Comparison of ENCODE assay signal across 8 mouse cellular contexts in genomic region chr11:30161173-30161650, GRCm38 (mm10).
DNase-seq lines count a peak whose midpoint lies in the region; ATAC-seq and TF ChIP-seq lines count a peak whose summit lies in the region.

No protein-coding gene starts in this region.

- no peak overlapping the region for H3K9ac ChIP-seq in limb, embryonic 12.5 days (replicated peaks)
- no peak overlapping the region for H3K9ac ChIP-seq in limb, embryonic 14.5 days (ENCODE audit: low read depth, low read length, severe bottlenecking)
- no peak overlapping the region for H3K9ac ChIP-seq in midbrain, postnatal 0 days (replicated peaks; ENCODE audit: low read length, poor library complexity, severe bottlenecking)

- no peaks in the 10 kb centered on the region for H3K9me3 ChIP-seq in limb, embryonic 12.5 days
- no peaks in the 10 kb centered on the region for H3K9me3 ChIP-seq in limb, embryonic 10.5 days (replicated peaks)
- H3K9me3 ChIP-seq in limb, embryonic 14.5 days (ENCODE audit: control insufficient read depth, low read length), result no peaks in the 10 kb centered on the region
- H3K9me3 ChIP-seq in midbrain, postnatal 0 days (ENCODE audit: low read length), result no peaks in the 10 kb centered on the region

- ATAC-seq in limb, embryonic 12.5 days (ENCODE audit: insufficient number of reproducible peaks, insufficient read depth, low FRiP score, low TSS enrichment, low read depth), result 0 out of 2 replicates have a peak, but pooled peaks have one; percentile 43
- peak; percentile 55 for ATAC-seq in limb, embryonic 14.5 days (ENCODE audit: low FRiP score, low read depth)
- ATAC-seq in midbrain, postnatal 0 days (ENCODE audit: low FRiP score), result peak; percentile 69

- no peak for TF ChIP-seq POLR2A in limb, embryonic 14.5 days (IDR thresholded peaks at IDR 0.05; ENCODE audit: borderline replicate concordance, extremely low read depth, insufficient read depth, insufficient read length)

- no peak for DNase-seq in limb, embryonic 10.5 days (ENCODE audit: low spot score)
- DNase-seq in embryo, embryonic 11 days, result peak; percentile 40
- peak; percentile 90 to 98 for DNase-seq in heart, adult 18-20 months
- DNase-seq in kidney, adult 18-20 months, result peak; percentile 53
- DNase-seq in limb, embryonic 14.5 days (ENCODE audit: low spot score), result peak; percentile 84
- peak; percentile 83 for DNase-seq in midbrain, postnatal 0 days (ENCODE audit: low spot score)
- DNase-seq in urinary bladder, postnatal 36 days (ENCODE audit: low spot score in 2 of 2), result peak; percentile 58 to 77

- H3K27ac ChIP-seq in limb, embryonic 12.5 days, result no peak overlapping the region
- no peak overlapping the region for H3K27ac ChIP-seq in limb, embryonic 10.5 days
- no peak overlapping the region for H3K27ac ChIP-seq in limb, embryonic 14.5 days (replicated peaks; ENCODE audit: low read depth, low read length)
- 0 out of 2 replicates have a peak overlapping the region, but pooled peaks have one; percentile 18 for H3K27ac ChIP-seq in midbrain, postnatal 0 days (ENCODE audit: low read depth, low read length)

- no peak overlapping the region for H3K4me3 ChIP-seq in limb, embryonic 12.5 days (replicated peaks)
- no peak overlapping the region for H3K4me3 ChIP-seq in limb, embryonic 10.5 days
- no peak overlapping the region for H3K4me3 ChIP-seq in limb, embryonic 14.5 days (replicated peaks; ENCODE audit: low read length)
- H3K4me3 ChIP-seq in midbrain, postnatal 0 days (ENCODE audit: low read depth, low read length), result no peak overlapping the region

- H3K27me3 ChIP-seq in limb, embryonic 12.5 days, result no peaks in the 10 kb centered on the region
- no peaks in the 10 kb centered on the region for H3K27me3 ChIP-seq in limb, embryonic 10.5 days (ENCODE audit: low read depth, poor library complexity, severe bottlenecking)
- H3K27me3 ChIP-seq in limb, embryonic 14.5 days (ENCODE audit: control insufficient read depth, insufficient read depth, low read length), result no peaks in the 10 kb centered on the region
- no peaks in the 10 kb centered on the region for H3K27me3 ChIP-seq in midbrain, postnatal 0 days (ENCODE audit: insufficient read depth, low read length)

- H3K4me1 ChIP-seq in limb, embryonic 12.5 days (replicated peaks), result peaks cover 1% of the 10 kb centered on the region
- no peaks in the 10 kb centered on the region for H3K4me1 ChIP-seq in limb, embryonic 10.5 days
- peaks cover under 1% of the 10 kb centered on the region; the same call in 1 of the 2 replicates for H3K4me1 ChIP-seq in limb, embryonic 14.5 days (ENCODE audit: control insufficient read depth, insufficient read depth, low read length)
- H3K4me1 ChIP-seq in midbrain, postnatal 0 days (ENCODE audit: insufficient read depth, low read length), result 0 out of 2 replicates have a peak, but pooled peaks cover under 1% of the 10 kb centered on the region

- no peak overlapping the region for H3K4me2 ChIP-seq in limb, embryonic 12.5 days
- H3K4me2 ChIP-seq in limb, embryonic 14.5 days (replicated peaks; ENCODE audit: low read depth, low read length, severe bottlenecking), result no peak overlapping the region
- no peak overlapping the region for H3K4me2 ChIP-seq in midbrain, postnatal 0 days (ENCODE audit: low read depth, low read length, poor library complexity, severe bottlenecking)

- WGBS in limb, embryonic 12.5 days, result 46% methylated on average over 6 of the region's 6 CpGs
- 46% methylated on average over 6 of the region's 6 CpGs for WGBS in limb, embryonic 10.5 days
- WGBS in limb, embryonic 14.5 days, result 45% methylated on average over 6 of the region's 6 CpGs
- 24% methylated on average over 6 of the region's 6 CpGs for WGBS in midbrain, postnatal 0 days

- H3K36me3 ChIP-seq in limb, embryonic 12.5 days, result peaks cover 6% of the 10 kb centered on the region; the same call in 1 of the 2 replicates
- H3K36me3 ChIP-seq in limb, embryonic 10.5 days, result peaks cover 30% of the 10 kb centered on the region
- H3K36me3 ChIP-seq in limb, embryonic 14.5 days (ENCODE audit: control insufficient read depth, insufficient read depth, low read length), result peaks cover 13% of the 10 kb centered on the region
- H3K36me3 ChIP-seq in midbrain, postnatal 0 days (ENCODE audit: insufficient read depth, low read length), result 0 out of 2 replicates have a peak, but pooled peaks cover 4% of the 10 kb centered on the region

- no peak for TF ChIP-seq CTCF in midbrain, postnatal 0 days (IDR thresholded peaks at IDR 0.05)
